Mouse (Mus musculus) lung, postnatal 25 days (tissue): Measurements from ENCODE around the gene Rnf114.
A peak's percentile ranks its signal among the peaks of the same experiment; 100 is the strongest.

Experiments used
- DNase-seq: peaks from one replicate; pipeline ENCODE4 v3.0.0; 2022; ENCODE audit warnings: low spot score

Rnf114 gene

GRCm38 (mm10) chr2:167491757-167492708 lies at the start of gene Rnf114:
Gene Rnf114, plus strand, starts transcription at chr2:167492645.
- DNase-seq, result no peak

- no peak for DNase-seq
Measured at GRCm38 (mm10) chr2:167443411-167444193, 48.8 kb upstream of the Rnf114 start.

GRCm38 (mm10) chr2:167445911-167446780 lies 46.3 kb upstream of the Rnf114 start:
- no peak for DNase-seq

- DNase-seq, result no peak
Measured at GRCm38 (mm10) chr2:167447207-167447606, 45.2 kb upstream of the Rnf114 start.

GRCm38 (mm10) chr2:167447629-167448028 lies 44.8 kb upstream of the Rnf114 start:
- no peak for DNase-seq

- no peak for DNase-seq
Measured at GRCm38 (mm10) chr2:167449331-167450275, 42.8 kb upstream of the Rnf114 start.

GRCm38 (mm10) chr2:167450647-167451046 lies 41.8 kb upstream of the Rnf114 start:
- DNase-seq, result no peak

- DNase-seq, result no peak
Measured at GRCm38 (mm10) chr2:167453814-167454213, 38.6 kb upstream of the Rnf114 start.

- DNase-seq, result no peak
Measured at GRCm38 (mm10) chr2:167456361-167457020, 36.0 kb upstream of the Rnf114 start.

GRCm38 (mm10) chr2:167457213-167457612 lies 35.2 kb upstream of the Rnf114 start:
- DNase-seq, result no peak

- DNase-seq, result no peak
Measured at GRCm38 (mm10) chr2:167458548-167458947, 33.9 kb upstream of the Rnf114 start.

GRCm38 (mm10) chr2:167459071-167459865 lies 33.2 kb upstream of the Rnf114 start:
- no peak for DNase-seq

- DNase-seq, result peak; percentile 55
Measured at GRCm38 (mm10) chr2:167462954-167463353, 29.5 kb upstream of the Rnf114 start.

GRCm38 (mm10) chr2:167463802-167464201 lies 28.6 kb upstream of the Rnf114 start:
- DNase-seq, result no peak

GRCm38 (mm10) chr2:167465951-167466350 lies 26.5 kb upstream of the Rnf114 start:
- DNase-seq, result no peak

- DNase-seq, result no peak
Measured at GRCm38 (mm10) chr2:167467214-167467613, 25.2 kb upstream of the Rnf114 start.

GRCm38 (mm10) chr2:167468444-167468843 lies 24.0 kb upstream of the Rnf114 start:
- DNase-seq, result no peak

- no peak for DNase-seq
Measured at GRCm38 (mm10) chr2:167470611-167471010, 21.8 kb upstream of the Rnf114 start.

GRCm38 (mm10) chr2:167471585-167471984 lies 20.9 kb upstream of the Rnf114 start:
- no peak for DNase-seq
